Mouse (Mus musculus) layer of hippocampus, adult 8-10 months (tissue): ENCODE measurements at regions not wholly inside any gene's neighbourhood (a gene's known extent, or its start where the extent isn't known, plus 50 kb on each side); places are given as distances from the start of the nearest gene placed in this dataset.
A peak's percentile ranks its signal among the peaks of the same experiment; 100 is the strongest.

Source experiments
- DNase-seq, 2 experiments: peaks; one replicate each; pipeline ENCODE4 v3.0.0; 2022; ENCODE audit warnings: low spot score in 2 of 2

- no peak for DNase-seq
Observed at GRCm38 (mm10) chr17:59429189-59429588, 416.0 kb upstream of the Nudt12 start.

GRCm38 (mm10) chr17:59421489-59421888, 408.3 kb upstream of the Nudt12 start:
- peak in 1 of 2 experiments; percentile 4 for DNase-seq

- DNase-seq: no peak
Observed at GRCm38 (mm10) chr17:59409315-59409714, 396.1 kb upstream of the Nudt12 start.

DNA sequence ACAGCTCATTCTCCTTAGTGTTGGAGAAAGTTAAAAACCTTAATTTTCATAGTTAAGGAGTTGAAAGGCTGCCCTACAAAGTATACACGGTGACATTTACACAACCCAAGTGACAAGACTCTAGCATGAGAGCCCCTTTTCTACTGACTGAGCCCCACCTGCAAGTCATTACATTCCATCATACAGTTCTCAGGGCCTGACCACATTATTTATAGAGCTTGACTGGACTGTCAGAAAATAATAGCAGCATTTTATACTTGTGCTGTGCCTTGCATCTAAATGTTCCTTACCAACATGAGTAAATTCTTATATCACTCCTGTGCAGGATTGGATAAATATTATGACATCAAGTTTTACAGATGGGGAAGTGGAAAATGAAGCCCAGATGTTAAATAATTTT, 391.4 kb upstream of the Nudt12 start:
- DNase-seq: no peak

- no peak for DNase-seq
Observed at GRCm38 (mm10) chr17:59397404-59397803, 384.2 kb upstream of the Nudt12 start.

GRCm38 (mm10) chr17:59383107-59383438, 369.9 kb upstream of the Nudt12 start:
- no peak for DNase-seq

DNA sequence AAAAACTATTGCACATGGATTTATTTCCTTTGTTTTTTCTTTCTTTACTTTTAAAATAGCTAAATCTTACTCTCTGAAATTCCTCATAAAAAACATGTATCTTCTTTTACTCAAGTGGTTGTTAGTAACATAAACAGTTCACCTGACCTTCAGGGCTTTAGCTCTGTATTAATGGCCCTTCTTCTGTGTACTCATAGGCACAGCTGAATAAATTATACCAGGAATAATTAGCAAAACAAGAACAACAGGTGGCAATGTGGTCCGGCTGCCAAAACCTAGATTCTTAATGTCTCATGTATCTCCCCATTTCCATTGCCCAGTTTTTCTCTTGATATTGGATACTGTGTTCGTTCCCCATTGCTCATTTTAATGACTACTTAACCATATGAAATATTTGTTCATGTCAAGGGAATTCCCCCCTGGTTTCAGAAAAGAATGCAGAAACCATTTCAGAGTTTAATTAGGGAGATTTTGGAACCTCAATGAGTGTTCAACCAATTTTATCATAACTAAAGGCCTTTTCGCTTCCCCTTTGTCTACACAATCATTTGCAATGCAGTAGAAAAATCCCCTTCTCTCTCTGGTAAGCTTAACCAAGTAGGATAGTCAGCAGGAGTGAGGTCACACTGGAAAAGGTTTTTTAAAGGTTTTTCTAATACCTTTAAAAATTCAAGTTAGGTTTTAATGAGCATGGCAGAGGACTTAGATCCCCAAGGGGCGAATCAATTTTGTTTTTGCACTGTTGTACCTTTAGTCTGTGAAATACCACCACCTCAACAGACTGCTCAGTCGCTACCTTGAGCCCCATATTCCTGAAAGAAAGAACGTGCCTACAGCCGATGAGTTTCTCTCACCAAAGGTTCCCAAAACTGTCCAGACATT, 369.3 kb upstream of the Nudt12 start:
- no peak for DNase-seq

GRCm38 (mm10) chr17:59373505-59374106, 360.4 kb upstream of the Nudt12 start:
- DNase-seq: no peak

DNA sequence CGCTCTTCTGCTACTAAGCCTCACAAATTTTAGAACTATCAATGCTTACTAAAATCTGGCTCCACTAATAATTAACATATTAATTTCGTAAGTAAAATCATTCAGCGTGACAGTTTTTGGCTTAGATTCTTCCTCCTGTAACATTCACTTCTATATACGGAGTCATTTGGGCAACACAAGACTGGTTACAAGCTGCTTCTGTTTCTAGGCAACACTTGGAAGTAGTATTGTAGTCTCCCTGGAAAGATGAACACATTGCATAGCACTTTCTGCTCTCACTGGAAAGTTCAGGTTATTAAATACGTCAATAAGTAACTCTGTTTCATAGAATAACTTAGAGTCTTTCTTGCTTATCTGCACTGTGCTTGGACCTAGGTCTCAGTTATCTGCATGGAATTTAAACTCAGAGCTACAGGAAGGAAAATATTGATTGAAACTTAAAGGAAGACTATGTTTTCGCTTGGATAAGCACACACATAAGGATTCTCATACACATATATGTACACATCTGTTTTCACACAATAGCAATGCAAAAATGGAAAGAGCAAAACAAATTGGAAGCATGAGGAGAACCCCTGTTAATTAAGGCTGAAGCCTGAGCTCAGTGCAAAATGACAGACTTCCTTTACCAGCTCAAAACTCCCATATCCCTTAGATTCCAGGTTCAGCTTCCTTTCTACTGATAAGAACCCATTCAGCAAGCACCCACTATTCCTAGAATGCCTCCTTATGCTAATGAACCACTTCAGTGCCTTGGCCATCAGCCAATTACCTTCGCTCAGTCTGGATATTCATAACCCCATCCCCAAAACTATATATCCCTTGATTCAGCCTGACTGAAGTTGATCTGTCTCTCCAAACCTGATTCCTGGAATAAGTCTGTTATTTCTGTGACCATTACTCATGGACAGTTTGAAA, 356.7 kb upstream of the Nudt12 start:
- DNase-seq: no peak

DNA sequence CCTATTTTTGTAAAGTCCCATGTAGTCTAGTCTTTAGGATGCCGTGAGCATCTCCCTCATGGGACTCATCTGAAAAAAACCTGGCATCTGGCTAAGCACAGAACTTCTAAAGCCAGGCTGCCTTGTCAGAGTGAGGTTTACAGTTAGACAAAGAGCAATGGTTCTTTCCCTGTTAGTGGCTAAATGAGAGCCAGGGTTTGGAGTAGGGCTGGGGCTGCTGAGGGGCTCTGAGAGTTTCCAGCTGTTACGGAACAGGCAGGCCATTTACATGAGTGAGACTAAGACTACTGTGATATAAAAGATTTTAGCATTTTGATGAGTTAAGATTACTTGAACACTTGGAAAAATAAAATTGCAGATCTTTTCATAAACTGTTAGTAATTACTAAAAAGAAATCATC, 352.2 kb upstream of the Nudt12 start:
- DNase-seq: no peak

DNA sequence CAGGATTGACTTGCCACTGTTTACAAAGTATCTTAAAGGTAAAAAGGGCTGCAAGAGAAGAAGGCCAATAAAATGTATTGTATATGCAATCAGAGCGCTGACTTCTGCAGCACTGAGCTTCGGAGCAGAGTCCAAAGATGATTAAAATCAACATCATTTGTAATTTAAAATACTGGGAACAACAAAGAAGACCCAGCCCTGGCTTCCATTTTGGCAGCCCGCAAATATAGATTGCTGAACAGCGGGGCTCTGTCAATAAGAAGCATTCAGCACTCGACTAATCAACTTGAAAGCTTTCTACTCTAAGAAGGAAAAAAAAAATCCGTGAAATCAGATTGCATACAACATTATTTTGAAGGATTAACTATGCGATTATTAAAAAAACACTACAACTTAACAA, 348.9 kb upstream of the Nudt12 start:
- DNase-seq: no peak

DNA sequence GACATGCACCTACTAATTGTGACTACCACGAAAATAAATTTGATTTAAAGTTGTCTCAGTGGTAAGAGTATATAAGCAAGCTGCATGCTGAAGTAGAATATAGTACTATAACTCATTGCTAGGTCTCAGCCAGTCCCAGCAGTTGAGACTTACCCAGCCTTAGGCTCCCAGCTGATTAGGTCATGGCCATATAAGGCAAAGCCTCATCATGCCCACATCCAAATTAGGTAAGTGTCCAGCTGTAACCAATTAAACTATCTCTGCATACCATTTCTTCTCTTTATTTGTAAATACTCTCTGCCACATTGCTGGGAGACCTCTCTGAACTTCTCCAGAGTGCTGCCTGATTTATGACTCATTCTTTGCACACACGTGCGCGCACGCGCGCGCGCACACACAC, 347.9 kb upstream of the Nudt12 start:
- no peak for DNase-seq

DNA sequence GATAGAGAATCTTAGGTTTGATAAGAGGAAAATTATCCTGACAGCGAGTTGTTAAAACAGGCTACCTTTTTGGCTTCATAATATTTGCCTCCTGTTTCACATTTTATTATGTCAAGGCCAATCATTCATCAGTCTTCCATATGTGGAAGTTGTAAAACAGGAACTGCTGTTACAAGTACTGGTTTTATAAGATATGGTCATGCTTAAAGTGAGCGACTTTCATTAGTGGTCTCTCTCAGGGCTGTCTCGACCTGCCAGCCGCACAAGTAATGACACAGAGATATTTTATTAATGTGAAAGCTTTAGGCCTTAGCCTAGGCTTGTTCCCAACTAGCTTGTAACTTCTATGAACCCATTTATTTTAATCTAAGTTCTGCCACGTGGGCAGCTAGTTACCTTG, 346.3 kb upstream of the Nudt12 start:
- DNase-seq: no peak

GRCm38 (mm10) chr17:59345526-59345925, 332.4 kb upstream of the Nudt12 start:
- DNase-seq: no peak

- no peak for DNase-seq
Observed at GRCm38 (mm10) chr17:59297939-59298338, 284.8 kb upstream of the Nudt12 start.

GRCm38 (mm10) chr17:59281364-59281763, 268.2 kb upstream of the Nudt12 start:
- peak in 1 of 2 experiments; percentile 7 for DNase-seq

- DNase-seq: no peak
Observed at GRCm38 (mm10) chr17:59279811-59280210, 266.6 kb upstream of the Nudt12 start.

DNA sequence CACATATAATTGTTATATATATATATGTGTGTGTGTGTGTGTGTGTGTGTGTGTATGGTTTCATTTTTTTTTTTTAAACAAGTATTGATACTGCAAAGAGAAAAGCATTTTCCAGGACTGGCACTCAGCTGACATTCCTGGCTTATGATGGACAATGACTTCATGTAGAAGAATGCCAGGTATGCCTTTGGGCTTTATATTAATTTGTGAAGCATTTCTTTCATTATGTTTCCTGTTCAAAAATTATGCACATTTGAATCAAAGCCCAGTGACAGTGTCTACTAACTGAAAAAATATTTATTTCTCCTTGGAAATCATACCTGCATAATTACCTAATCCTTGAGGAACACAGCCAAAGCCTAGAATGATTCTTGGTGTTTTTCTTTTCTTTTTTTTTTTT, 256.4 kb upstream of the Nudt12 start:
- no peak for DNase-seq

DNA sequence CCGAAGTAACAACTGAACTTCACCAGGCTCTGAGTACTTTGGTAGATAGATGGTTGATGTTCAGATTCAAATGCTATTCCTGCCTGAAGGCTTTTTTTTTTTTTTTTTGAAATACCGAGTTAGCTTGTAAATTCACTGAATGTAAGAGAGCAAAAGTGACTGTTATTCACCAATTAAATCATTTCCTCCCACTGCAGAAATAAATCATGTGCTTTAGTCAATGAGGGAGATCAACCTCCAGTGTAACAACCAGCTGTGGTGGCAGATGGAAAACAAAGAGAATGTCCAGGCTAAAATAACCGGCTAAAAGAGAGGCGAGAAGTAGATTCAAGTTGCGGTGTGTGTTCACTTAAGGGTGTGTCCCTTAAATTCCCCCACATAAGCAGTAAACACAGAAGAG, 235.8 kb upstream of the Nudt12 start:
- no peak for DNase-seq

- DNase-seq: no peak
Observed at GRCm38 (mm10) chr17:59232251-59232650, 219.1 kb upstream of the Nudt12 start.
